Mouse (Mus musculus) cerebellum, adult 11 months (tissue): Measurements from ENCODE around the gene Oosp1.

Experiments used
- DNase-seq: peaks from one replicate; pipeline ENCODE4 v3.0.0; 2022

Gene Oosp1

GRCm38 (mm10) chr19:11690839-11691238, at the start of gene Oosp1:
TSS of gene Oosp1 (minus strand) at chr19:11691150.
- DNase-seq, result no peak

DNA sequence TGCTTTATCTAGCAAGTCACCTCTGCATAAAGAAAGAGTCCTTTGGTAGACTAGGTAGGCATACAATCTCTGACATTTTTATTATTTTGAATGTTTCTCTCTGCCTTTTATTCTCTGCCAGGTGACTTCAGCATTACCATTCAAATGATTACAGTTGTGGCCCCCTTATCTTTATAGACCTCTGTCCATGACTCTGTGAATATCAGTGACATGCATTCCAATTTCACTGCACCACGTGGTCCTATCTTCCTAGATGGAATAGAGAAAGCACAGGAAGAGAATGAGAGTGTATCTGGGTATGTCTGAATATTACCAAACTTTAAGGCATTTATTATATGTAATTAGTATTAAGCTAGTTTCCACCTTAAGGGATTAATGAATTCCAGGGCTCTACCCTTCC, 45.5 kb upstream of the Oosp1 start:
- no peak for DNase-seq

- DNase-seq, result no peak
These were observed 39.3 kb upstream of the Oosp1 start for GRCm38 (mm10) chr19:11730278-11730677.

DNA sequence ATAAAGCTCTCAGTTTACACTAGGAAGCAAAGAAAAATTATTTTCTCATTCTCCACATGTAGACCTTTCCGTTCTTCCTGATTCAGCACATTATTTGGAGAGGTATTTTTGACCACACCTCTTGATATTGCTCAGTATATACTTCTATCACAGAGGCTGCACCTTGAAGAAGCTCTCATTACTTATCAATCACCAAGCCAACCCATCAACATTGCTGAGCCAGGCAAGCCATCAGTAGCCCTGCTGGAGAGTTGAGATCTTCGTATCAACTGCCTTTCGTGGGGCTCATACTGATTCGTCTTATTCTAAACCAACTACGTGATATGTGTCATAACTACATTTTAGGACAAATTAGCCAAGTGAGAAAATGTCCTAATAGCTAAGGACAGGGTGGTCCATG, 36.4 kb upstream of the Oosp1 start:
- no peak for DNase-seq

- no peak for DNase-seq
These were observed 35.0 kb upstream of the Oosp1 start for GRCm38 (mm10) chr19:11725915-11726314.

DNA sequence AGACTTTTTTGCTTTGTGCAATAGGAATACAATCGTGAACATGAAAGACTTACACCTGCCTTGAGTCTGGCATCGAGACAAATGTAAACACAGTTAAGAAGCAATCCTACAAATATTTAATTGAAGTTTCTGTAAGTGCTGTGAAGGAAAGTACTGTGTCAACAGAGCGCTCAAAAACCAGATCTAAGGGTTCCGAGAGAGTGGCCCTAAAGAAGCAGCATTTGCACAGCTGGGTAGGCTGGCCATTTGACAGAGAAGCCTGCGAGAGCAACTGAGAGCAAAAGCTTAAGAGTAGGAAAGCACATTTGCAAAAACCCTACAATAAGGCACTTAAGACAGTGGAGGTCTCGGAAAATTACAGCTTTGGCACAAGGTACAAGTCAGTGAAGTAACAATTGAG, 33.3 kb upstream of the Oosp1 start:
- no peak for DNase-seq

GRCm38 (mm10) chr19:11723870-11724269, 32.9 kb upstream of the Oosp1 start:
- no peak for DNase-seq

DNA sequence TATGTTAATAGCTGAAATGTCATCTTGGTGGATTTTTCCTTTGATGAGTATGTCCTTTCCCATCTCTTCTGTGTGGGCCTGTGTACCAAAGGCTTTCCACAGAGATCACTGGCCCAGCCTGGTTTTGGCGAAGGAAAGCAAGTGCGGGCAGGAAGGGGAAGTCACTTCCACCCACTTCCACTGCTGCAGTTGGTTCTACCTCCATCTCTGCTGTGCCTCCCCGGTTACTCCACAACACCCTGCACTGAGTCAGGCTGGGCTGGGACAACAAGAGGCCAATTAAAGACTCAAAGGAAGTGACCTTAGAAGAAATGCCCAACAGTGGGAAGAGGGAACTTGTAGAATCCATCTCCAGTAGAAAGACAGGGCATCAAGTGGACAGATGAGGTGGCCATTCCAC, 29.1 kb upstream of the Oosp1 start:
- no peak for DNase-seq

GRCm38 (mm10) chr19:11712451-11712850, 21.5 kb upstream of the Oosp1 start:
- no peak for DNase-seq

- no peak for DNase-seq
These were observed 7.4 kb upstream of the Oosp1 start for GRCm38 (mm10) chr19:11698342-11698741.

GRCm38 (mm10) chr19:11696755-11697154, 5.8 kb upstream of the Oosp1 start, which contains the start of gene Oosp3:
TSS of gene Oosp3 (plus strand) at chr19:11697055.
- no peak for DNase-seq

GRCm38 (mm10) chr19:11691454-11691853, 504 bp upstream of the Oosp1 start:
- no peak for DNase-seq

DNA sequence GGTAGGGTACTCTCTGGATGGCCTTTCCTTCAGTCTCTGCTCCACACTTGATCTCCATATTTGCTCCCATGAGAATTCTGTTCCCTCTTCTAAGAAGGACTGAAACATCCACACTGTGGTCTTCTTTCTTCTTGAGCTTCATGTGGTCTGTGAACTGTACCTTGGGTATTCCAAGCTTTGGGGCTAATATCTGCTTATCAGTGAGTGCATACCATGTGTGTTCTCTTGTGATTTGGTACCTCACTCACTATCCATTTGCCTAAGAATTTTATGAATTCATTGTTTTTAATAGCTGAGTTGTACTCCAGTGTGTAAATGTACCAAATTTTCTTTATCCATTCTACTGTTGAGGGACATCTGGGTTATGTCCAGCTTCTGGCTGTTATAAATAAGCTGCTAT, 29.4 kb downstream of the Oosp1 start:
- no peak for DNase-seq

GRCm38 (mm10) chr19:11660459-11660858, 30.5 kb downstream of the Oosp1 start, which contains the start of gene Oosp2:
TSS of gene Oosp2 (minus strand) at chr19:11660559.
- no peak for DNase-seq

- no peak for DNase-seq
These were observed 31.8 kb downstream of the Oosp1 start for GRCm38 (mm10) chr19:11659142-11659541.

GRCm38 (mm10) chr19:11649564-11649963, 41.4 kb downstream of the Oosp1 start:
- no peak for DNase-seq

- no peak for DNase-seq
These were observed 44.8 kb downstream of the Oosp1 start for GRCm38 (mm10) chr19:11646166-11646565.

- DNase-seq, result no peak
These were observed 50.2 kb downstream of the Oosp1 start, which contains the start of gene Ms4a3 for GRCm38 (mm10) chr19:11640732-11641131. TSS of gene Ms4a3 (minus strand) at chr19:11640851.

GRCm38 (mm10) chr19:11639038-11639437, 51.9 kb downstream of the Oosp1 start:
- no peak for DNase-seq

- DNase-seq, result no peak
These were observed 55.4 kb downstream of the Oosp1 start for GRCm38 (mm10) chr19:11635572-11635971.

DNA sequence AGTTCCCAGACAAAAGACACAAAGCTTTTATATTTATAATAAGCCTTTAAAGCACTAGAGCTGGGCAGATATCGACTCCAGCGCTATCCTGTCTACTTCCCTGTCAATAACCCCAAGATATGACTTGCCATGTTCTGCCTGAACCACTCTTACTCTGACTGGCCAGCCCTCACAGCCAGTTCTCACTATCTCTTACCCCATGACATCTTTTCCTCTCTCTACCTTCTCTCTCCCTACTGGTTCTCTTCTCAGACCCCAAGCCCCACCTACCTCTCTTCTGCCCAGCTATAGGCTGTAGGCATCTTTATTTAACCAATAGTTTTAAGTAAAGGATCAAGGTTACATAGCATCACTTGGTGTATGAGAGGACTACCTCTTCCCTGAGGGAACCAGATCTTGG, 56.6 kb downstream of the Oosp1 start:
- DNase-seq, result no peak

- DNase-seq, result no peak
These were observed 57.2 kb downstream of the Oosp1 start for GRCm38 (mm10) chr19:11633732-11634131.

DNA sequence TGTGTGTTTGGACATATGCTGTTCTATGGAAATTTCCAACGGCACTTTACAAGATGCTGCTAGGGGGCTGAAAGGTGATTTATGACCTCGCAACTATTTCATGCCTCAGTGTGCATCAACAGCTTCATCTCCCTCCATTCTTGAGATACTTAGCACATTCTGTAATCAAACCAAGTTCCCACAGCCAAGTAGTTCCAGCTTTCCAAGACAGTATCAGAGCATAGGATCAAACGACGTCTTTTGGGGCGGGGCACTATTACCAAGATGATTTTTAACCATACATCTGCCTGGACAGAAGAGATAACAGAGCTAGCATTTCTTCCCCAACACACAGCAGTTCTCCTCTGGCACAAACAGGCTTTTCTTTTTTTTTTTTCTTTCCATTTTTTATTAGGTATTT, 65.7 kb downstream of the Oosp1 start:
- DNase-seq, result no peak

- no peak for DNase-seq
These were observed 66.2 kb downstream of the Oosp1 start for GRCm38 (mm10) chr19:11624800-11625199.

- DNase-seq, result no peak
These were observed 67.4 kb downstream of the Oosp1 start, which contains the start of gene Ms4a2 for GRCm38 (mm10) chr19:11623551-11623950. TSS of gene Ms4a2 (minus strand) at chr19:11623719.

DNA sequence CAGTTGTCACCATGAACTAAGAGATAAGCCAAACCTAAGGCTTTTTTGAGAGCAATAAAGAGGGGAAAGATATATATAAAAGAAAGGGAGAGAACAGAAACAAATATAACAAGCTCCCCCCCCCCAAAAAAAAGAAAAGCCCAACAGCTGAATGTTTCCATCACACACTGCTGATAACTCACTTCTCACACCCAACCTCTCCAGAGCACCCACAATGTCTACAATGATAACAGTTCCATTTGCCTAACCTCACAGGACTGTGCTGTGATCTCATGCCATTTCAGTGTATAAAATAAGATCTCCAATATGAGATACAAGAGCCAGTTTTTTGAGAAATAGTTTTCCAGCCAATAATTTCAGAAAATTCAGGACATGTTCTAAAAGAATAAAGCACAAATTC, 73.0 kb downstream of the Oosp1 start:
- DNase-seq, result no peak
